Mouse (Mus musculus) right cerebral cortex, adult 2 months (tissue): ENCODE results near the gene Atf7ip.

Source experiments
- DNase-seq, 2 experiments: peaks; one replicate each; pipeline ENCODE4 v3.0.0; 2021 to 2022; ENCODE audit warnings: low spot score in 2 of 2

The Atf7ip gene

DNA sequence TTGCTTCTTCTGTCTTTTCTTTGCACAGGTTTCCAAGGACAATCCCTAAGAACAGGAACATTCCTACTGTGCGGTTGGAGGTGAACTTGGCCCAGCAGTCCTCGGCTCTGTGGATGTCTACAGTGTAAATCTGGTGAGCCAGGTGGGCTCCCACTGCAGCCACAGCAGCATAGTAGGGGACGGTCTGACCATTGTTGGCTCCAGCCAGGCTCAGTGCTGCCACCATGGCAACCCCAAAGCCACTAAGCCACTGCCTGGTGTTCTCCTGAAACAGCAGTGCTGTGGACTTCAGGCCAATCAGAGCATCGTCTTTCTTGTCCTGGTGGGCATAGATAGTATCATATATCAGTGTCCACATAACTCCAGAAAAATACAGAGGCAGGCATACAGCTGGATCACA, 19.8 kb upstream of the Atf7ip start:
- DNase-seq, result no peak

DNA sequence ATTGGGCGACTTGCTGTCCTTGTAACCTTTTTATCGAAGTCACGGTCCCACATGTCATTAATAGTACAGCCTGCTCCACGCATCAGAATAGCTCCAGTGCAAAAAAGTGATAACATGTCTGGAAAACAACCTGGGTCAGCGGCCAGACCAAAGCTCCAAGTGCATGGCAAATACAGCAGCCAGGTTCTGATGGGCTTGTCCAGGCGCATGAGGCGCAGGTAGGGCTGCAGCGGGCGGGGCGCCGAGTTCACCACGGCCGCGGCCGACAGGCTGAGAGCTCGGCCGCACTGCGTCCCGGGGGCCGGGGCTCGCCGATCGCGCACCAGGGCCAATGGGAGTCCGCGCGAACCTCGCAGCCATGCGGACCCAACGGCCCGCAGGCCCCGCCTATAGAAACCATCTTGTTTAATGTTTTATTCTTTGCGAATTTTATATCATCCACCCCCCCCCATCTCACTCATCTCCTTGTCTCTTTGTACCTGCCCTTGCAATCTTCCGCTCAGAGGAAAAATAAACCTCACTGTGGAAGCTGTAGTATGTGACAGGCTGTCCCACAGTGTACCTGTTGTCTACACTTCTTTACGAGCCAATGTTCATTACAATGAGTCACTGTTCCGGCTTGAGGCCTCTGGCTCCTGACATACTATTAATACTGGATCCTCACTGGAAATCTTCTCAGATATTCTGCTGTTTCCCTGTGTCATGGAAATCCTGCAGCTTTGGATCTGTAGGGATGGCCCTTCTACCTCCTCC, 19.0 kb upstream of the Atf7ip start:
- DNase-seq, result no peak

DNA sequence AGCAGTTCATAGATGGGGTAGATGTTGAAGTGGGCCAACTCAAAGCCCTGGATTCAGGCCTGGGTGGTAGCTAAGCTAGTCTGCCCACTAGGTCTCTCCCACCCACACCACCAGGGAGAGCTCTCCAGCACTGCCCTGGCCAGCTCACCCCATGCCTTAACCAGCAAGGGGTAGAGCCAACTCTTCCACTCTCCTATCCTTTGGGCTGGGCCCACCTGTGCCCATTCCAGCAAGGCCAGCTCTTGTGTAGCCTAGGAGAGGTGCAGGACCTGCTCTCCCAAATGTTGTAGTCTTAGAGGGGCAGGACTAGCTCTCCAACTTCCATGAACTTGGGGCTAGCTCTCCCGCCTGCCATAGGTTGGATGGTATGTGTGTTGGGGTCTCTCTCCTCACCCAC, 18.4 kb upstream of the Atf7ip start:
- DNase-seq, result no peak

DNA sequence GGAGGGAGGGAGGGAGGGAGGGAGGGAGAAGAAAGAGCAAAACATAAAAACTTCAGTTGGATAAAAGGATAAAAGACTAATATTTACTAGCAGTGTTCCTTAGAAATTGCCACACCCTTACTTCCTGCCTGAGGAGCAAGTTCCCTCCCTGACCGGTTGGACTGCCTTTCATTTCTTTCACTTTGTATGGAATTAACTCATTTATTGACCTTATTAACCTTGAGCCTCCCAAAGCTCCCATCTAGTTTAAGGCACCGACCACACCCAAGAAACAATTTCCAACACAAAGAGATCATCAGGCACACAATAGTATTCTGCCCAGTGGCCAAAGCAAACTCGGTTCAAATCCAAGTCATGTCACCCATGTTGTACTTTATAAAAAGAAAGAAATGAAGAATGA, 16.1 kb upstream of the Atf7ip start:
- DNase-seq, result no peak

DNA sequence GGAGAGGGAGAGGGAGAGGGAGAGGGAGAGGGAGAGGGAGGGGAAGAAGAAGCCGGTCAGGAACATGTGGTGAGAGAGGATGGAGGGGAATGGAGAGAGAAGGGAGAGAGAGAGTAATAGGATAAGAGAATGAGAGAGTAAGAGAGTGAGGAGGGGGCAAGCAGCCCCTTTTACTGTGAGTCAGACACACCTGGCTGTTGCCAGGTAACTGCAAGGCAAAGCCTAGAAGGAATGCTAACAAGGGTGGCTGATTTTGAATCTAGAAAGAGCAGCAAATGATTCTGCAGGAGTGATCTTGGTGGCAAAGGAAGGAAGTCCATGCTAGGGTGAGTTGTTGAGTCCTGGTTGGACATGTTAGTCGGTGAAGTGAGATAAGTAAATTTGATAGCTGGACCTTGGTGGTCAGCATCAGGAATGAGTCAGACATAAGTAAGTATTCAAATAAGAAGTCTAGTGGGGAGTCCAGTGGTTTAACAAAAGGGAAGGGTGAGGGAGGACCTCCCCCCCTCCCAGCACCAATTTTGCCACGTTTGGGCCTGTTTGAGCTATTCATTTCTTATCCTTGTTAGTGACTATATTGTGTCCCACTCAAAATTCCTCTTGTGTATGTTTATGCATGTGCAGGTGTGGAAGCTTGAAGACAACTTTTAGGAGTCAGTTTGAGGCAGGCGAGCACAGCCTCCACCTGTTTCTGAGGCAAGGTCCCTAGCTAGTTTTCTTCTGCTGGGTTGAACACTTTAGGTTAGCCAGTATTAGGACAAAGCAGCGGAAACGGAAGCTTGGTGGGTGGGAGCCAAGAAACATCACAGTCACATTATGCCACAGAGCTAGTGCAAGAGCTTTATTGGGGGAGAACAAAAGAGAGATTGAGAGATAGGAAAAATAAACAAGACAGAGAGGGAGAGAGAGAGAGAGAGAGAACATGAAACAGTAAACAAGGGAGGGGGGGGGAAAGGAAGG, 15.2 kb upstream of the Atf7ip start:
- DNase-seq, result no peak

DNA sequence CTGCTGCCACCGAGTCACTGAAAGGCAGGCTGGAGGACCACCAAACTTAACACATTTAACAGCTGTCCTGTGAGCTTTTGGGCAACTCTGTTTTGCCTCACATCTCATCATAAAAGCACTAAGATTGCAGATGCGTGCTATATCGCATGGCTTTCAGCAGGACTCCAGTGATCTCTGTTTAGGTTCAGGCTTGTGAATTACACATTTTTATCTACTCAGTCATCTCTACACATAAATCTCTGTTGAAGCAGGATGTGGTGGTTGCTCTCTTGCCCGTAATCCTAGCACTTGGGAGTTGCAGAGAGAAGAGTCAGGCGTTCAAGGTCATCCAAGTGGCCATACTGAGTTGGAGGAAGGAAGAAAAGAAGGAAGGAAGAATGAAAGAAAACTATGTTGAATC, 14.3 kb upstream of the Atf7ip start:
- no peak for DNase-seq

DNA sequence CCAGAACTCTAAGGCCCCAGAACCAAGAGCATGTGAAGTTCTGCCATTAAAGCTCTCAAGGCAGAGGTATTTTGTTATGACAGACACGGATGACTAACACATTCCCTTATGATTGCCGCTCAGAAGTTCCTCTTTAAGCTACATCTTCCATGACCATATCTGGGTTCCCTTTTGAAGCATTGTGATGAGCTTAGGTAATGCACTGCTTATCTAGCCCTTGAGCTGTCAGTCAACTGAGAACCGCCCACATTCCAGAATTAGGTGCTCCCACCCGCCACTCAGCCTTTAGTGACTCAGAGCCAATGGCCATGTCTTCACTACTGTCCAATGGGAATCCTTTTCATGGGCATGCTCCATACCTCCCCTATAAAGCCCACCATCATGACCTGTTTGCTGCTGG, 13.7 kb upstream of the Atf7ip start:
- no peak for DNase-seq

DNA sequence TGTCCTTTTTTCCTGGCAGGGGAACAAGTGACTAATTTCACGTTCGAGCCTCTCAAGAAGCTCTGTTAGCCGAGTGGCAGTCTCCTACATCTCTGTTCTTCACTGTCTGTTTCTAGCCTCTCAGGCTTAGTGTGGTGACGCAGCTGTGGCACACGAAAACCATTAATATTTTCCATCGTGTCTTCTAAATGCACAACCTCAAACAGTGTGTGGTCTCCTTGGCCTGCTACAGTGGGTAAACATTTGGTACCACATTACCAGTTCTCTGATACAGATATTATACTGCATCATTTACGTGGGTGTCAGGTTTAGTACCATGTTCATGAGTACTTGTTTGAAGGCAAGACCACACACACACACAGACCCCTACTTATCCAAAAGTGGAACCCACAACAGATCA, 12.5 kb upstream of the Atf7ip start:
- DNase-seq, result no peak

DNA sequence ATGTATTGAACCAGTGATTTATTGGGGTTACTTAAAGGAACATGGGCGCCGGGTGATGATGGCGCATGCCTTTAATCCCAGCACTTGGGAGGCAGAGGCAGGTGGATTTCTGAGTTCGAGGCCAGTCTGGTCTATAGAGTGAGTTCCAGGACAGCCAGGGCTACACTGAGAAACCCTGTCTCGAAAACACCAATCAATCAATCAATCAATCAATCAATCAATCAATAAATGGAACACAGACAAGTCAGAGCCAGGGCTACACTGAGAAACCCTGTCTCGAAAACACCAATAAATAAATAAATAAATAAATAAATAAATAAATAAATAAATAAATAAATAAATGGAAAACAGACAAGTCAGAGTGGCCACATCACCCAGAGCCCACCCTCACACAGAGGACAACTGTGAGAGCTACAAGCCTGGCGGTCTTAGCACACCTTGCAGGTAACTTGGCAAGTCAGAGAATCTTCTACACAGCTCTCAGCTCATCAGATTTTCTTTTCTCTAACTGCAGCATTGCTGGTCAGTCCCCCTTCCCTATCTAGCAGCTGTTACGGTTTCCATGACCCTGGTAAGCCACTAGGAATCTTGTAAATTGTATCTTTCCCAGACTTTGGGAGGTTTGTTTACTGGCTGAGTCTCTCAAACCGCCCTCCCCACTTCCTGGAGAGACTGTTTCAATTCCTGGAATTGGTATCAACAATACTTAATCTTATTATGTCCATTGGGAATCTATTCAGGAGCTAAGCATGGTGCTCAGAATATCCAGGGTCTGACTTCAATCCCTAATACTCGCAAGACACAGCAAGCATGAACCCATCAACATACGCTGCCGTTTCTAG, 11.8 kb upstream of the Atf7ip start:
- DNase-seq, result no peak

DNA sequence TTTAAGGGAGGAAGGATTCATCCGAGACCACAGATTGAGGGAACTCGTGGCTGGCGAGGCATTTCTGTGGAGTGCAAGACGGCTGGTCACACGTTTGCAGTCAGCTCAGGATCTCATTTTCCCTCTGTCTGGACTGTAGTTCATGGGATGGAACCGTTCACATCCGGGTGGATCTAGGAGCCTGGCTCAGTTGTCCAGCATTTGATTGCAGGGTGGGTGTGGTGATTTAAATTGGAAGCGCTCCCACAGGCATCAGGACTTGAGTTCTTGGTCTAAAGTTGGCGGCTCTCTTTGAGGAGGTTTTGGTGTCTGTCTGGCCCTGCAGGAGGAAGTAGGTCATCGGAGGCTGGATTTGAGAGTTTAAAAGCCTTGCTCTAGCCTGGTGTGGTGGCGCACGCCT, 10.9 kb upstream of the Atf7ip start:
- DNase-seq, result no peak

DNA sequence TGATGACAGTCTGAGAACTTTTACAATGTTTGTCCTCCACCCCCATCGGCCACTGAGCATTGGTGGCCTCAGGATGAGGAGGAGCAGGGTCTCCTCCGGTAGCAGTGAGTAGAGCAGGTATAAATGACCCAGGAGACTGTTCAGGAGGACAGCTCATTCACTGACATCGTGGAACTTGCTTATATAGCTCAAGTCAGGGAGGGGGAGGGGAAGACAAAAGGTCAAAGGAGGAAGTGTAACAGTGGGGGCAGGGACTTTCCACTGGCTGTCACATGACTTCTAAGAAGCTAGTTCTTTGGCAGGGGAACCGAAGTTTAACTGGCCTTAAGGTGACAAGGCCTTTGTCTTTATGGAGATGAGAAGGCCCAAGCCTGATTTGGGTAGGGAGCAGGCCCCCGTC, 8.2 kb upstream of the Atf7ip start:
- no peak for DNase-seq

DNA sequence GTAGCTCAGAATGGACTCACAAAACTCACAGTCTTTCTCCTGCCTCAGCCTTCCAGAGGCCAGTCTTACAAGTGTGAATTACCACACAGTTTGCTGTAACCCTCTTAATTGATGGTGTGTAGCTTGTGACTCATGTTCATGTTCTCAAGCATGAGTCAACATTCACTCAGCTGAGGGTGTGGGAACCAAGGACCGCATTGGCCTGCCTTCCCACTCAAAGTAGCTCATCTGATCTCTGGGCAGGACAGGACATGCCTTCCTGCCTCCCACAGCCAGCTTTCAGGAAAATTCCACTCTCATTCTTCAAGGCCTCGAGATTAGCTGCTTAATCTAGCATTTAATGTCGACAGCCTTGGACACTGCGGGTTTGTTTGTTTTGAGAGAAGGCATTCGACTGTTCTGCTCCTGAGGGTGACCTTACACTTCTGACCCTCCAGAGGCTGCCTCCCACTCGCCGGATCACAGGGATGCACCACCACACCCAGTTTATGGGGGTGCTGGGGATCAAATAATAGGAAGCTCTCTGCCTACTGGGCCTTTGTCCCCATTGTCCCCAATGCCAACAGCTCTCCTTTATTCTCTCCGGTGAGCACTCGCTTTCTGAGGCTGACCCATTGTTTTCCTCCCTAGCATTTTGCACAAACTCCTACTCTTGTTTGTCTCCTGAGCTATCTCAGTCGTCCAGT, 6.5 kb upstream of the Atf7ip start:
- no peak for DNase-seq

DNA sequence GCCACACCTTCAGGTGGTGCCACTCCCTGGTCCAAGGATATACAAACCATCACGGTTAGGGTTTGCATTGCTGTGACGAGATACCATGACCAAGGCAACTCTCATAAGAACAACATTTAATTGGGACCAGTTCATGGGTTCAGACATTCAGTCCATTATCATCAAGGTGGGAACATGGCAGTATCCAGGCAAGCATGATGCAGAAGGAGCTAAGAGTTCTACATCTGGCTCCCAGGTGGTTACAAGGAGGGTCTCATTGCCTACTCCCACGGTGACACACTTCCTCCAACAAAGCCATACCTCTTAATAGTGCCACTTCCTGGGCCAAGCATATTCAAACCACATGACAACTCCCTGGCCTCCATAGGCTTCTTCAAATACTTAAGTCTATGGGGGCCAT, 2.7 kb downstream of the Atf7ip start:
- no peak for DNase-seq

DNA sequence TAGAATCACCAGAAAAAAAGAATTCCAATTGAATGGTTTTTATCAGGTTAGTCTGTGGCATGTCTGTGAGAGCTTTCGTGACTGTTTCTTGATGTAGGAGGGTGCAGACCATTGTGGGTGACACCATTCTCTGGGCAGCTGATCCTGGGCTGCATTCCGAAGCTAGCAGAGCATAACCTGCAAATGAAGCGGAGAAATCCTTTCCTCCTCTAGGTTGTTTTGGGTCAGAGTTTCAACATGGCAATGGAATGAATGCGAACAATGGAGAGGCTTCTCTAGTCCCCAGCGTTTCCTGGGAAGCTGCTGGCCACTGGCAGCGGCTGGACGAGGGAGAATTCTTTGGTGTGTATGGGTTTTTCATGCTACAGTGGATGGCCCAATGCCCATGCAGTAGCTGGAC, 5.0 kb downstream of the Atf7ip start:
- DNase-seq, result no peak

DNA sequence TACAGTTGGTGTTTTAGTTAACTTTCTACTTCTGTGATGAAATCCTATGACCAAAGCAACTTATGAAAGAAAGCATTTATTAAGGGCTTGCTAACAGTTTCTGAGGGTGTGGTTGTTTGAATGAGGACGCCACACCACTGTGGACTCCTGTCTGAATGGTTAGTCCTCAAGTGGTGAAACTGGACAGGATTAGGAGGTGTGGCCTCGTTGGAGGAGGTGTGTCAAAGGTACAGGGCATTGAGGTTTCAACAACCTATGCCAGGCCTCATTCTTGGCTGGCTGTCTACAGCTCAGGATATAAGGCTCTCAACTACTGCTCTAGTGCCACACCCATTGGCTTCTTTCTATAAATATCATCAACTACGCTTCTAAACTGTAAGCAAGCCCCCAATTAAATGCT, 6.4 kb downstream of the Atf7ip start:
- DNase-seq, result no peak

DNA sequence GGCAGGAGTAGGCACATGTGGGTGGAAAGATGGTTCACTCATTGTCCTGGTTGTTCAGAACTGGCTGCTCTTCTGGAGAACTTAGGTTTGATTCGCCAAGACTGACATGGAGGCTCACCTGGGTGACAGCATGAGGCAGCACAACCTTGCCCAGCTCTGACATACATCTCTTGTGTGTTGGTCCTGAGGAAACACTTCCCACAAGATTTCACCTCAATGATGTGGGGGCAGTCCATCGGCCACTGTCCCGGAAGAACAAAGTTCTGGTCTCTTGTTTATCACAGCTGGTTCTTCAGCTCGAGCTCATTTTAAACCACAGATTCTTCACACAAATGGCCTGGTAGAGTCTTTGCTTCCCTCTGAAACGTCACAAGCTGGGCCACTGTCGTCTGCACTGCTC, 10.7 kb downstream of the Atf7ip start:
- DNase-seq, result no peak

DNA sequence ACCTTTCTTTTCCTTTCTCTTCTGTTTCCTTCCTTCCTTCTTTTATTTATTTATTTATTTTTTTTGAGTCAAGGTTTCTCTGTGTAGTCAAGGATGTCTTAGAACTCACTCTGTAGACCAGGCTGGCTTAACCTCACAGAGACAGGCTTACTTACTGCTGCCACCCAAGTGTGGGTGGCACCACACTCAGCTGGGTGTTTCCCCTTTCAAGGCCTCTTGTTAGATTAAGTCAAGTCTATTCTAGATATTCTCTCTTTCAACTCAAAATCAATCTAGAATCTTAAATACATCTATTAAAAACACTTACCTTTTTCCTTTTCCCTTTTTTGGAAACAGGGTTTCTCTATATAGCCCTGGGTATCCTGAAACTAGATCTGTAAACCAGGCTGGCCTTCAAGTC, 11.3 kb downstream of the Atf7ip start:
- no peak for DNase-seq

DNA sequence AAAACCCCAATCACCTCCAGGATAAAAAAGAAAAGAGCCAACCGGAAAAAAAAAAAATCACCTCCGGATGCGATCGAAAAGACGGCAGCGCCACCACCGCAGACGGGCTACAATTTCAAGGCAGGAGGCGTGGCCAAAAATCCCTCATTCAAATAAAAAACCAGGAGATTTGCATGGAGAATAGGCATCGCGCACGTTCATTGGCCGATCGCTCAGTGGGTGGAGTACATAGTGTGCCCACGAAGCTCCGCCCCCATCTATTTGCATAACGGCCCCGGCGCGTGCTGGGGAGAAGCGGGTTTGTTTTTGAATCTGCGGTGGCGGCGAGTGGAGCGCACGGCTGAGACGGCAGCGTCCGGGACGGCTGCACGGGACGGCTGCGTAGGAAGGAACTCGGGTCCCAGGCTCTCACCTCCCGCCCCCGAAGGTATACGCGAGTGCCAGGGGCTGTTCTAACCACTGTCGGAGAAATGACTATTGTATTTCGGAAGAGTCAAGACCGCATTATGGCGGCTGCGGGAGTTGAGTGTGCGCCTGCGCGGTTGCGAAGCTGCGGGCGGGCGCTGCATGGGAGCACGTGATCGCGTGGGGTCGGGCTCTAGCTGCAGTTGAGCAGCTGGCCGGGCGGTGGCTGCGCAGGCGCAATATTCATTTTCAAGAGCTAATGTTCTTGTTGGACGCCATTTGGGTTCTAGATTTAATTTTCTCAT, 12.7 kb downstream of the Atf7ip start:
- peak; percentile 94 to 96 for DNase-seq

DNA sequence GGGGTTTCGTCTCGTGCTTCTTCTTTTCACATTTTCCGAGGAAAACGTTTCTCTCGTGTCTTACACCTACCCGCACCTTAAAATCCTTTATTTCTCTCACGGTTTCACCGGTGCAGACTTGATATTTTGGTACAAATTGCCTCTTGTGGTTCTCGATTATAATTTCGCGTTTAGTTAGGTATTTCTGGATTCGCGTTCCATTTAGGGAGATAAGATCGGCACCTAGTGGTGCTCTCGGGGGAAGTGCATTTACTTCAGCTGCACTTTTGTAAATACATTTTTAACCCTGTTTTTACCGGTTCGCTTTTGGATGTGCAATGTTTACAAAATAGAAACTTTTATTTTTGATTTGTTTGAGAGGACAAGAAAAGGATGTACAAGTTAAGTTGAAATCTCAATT, 13.3 kb downstream of the Atf7ip start:
- no peak for DNase-seq

DNA sequence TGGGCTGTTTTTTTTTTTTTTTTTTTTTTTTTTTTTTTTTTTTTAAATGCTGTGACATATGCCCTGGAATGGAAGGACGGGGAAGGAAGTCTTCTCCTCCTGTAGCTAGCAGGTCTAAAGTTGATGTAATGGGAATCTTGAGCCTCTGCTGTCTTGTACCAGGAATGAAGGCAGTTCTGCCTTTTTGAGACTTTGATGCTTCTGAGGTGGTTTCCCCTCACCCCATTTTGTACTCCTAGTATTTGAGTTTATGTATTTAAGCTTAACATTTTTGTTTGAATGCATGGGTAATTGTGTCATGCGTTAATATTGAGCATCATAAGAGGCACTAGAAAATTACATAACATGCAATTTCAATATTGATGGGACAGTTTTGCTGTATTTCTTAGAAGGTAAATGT, 14.4 kb downstream of the Atf7ip start:
- no peak for DNase-seq

DNA sequence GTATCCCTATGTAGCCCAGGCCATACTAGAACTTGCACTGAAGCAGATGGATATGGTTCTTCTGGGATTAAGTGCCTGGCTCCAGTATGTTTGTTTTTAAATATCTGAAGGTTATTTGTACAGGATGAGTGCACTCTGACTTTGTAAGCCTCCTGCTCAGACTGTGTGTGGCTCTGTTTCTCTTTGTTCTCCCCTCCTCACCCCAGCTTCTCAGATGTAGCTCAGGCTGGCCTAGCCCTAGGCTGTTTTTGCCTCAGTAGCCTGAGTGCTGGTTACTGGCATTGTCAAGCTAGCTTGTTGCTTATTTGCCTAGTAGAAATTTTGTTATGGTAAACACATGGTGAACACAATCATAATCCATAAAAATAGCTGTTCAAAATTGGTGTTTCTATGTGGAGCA, 15.7 kb downstream of the Atf7ip start:
- no peak for DNase-seq
